Mouse (Mus musculus): ENCODE measurements around the gene Tex26.

Gene Tex26

DNA sequence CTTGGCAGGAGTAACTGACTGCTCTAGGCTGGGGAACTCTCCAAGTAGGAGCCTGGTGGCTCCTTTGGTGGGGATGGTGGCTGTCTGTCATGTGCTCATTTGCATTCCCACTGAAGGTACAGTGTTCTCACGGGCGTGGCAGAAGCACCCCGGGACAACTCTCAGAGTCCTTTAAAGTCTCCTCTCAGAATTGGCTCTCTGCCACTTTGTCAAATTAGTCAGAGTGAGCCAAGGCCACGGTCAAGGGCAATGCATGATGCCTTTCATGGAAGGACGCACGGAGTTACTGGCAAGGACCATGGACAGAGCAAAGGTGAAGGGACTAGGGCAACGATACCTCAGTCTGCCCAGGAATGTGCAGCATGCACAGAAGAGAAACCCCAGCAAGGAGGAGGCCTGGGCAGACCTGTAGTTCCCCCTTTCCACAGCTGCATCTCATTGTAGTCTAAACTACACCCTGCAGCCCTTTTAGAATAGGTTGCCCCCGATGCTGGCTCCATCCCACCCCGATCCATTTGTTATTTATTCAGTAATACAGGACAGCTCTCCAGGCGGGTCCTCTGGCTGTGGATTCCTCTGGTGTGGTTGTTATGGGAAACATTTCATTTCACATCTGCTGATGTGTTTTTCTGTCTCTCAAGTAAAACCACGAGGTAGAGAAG is 49.0 kb downstream of the Tex26 start:
- no peak for DNase-seq (ENCODE audit: low spot score)

GRCm38 (mm10) chr5:149489136-149489535 is 49.7 kb downstream of the Tex26 start:
- no peak for DNase-seq (ENCODE audit: low spot score)

- no peak for DNase-seq (ENCODE audit: low spot score)
Observed at GRCm38 (mm10) chr5:149490275-149490674, 50.8 kb downstream of the Tex26 start.

- no peak for DNase-seq (ENCODE audit: low spot score)
Observed at GRCm38 (mm10) chr5:149495655-149496054, 56.2 kb downstream of the Tex26 start.

- DNase-seq (ENCODE audit: low spot score): no peak
Observed at GRCm38 (mm10) chr5:149496401-149497066, 57.1 kb downstream of the Tex26 start.

DNA sequence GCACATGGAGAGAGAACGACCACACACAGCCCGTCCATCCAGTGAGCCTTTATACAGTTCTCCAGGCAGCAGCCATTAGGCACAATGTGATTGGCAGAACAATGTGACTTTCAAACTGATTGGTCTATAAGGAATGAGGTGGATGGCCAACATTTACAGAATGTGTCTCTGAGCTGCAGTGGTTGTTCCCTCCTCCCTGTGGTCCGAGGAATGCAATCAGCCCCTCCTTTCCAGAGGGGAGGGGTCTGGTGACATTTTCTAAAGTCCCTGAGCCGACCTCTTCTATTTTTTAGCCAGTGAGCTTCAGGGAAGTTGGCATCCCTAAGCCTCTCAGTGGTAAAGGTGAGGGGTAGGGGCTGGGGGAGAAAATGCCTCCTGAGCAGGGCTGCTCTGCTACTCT is 60.5 kb downstream of the Tex26 start:
- DNase-seq (ENCODE audit: low spot score): no peak

DNA sequence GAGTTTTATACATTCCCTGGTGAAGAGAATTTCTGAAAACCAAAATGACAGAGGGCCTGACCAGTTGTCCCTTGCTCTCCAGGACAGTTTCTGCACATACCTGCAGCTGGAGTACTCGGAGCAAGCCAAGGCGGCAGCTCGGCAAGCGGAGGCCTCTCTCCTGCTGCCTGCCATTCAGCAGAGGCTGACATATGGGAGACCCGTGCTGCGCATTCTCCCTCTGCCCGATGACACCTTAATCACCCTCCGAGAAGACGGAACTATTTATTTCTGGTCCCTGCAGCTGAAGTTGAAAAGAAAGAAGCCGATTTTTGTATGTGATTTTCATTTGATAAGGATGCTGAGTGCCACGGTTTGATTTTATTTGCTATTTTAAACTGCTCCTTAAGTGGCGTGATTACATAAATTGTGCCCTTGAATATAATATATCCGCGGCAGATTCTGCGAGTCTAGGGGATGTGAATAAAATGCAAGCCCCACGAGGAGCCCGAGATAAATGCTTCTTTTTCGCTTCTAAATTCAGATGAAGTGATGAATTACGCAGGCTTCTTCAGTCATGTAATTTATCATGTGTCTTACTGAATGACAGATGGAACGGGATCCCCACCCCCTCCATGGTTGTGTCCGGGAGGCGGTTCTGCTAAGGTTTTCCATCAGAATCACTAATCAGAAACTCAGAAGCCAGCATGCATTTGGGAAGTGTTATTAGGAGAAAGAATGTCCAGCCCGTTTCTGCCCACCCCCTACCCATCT is 64.1 kb downstream of the Tex26 start:
- no peak for DNase-seq (ENCODE audit: low spot score)

DNA sequence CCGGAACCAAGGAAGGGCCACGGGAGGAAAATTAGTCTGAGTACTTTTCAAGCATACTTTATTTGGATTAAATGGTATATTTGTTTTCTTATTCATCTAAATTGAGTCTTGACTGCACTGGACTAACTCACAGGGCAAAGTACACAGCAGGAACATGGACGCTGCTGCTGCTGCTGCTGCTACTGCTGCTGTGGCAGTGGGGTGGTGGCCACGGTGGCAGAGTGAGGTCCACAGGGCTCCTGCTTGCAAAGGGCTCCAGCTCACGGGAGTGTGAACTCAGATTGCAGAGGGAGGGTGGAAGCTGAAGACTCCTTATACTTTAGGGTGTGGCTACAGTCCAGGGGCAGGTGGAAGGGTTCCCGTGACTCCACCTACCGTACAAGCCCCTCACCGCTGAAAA is 65.5 kb downstream of the Tex26 start:
- no peak for DNase-seq (ENCODE audit: low spot score)

GRCm38 (mm10) chr5:149506033-149506432 is 66.6 kb downstream of the Tex26 start:
- DNase-seq (ENCODE audit: low spot score): no peak

GRCm38 (mm10) chr5:149508094-149509029 is 68.9 kb downstream of the Tex26 start:
- no peak for DNase-seq (ENCODE audit: low spot score)

DNA sequence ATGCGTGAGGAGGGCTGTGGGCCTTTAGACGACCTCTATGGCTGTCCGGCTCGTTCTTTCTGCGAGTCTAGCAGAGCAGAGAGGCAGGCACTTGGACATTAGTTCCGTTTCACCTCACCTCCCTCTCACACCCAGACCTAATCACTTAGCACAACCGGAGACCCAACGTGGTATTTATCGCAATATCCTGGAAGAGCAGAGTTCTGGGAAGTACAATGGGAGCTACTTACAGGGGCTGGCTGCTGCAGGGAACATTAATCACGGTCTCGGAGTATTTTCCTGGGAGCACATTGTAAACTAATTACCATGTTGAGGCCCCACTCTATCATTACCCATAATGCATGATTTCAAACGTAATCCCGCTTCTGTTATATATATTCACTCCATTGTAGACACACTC is 70.9 kb downstream of the Tex26 start:
- DNase-seq (ENCODE audit: low spot score): no peak

- DNase-seq (ENCODE audit: low spot score): no peak
Observed at GRCm38 (mm10) chr5:149512695-149513094, 73.2 kb downstream of the Tex26 start.

DNA sequence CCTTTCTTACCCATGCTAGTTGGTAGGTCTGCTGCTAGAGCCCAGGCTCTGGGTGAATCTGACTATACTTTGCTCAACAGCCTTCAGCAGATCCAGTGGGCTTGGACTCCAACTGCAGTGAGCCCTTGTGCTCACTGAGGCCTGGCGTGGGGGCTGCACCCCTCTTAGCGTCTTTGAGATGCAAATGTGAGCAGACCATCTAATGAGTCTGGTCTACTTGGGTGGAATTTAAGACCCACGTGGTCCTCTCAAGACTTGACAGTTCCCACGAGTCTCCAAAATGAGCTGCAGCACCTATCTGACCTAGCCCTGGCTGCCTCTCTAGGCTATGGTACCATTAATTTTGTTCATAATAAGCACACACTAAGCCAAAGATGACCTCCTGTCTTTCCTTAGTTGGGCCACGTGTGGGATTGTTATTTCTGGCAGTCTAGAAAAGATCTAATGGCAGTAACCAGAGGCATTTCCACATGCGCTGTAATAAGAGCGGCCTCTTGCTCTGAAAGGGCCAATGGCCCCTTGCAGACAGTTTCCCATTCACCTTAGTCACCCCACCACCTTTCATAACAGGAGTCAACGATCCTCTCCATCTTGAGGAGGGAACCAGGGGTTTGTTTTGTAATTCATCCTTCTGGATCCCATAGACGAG is 74.1 kb downstream of the Tex26 start:
- DNase-seq (ENCODE audit: low spot score): no peak

DNA sequence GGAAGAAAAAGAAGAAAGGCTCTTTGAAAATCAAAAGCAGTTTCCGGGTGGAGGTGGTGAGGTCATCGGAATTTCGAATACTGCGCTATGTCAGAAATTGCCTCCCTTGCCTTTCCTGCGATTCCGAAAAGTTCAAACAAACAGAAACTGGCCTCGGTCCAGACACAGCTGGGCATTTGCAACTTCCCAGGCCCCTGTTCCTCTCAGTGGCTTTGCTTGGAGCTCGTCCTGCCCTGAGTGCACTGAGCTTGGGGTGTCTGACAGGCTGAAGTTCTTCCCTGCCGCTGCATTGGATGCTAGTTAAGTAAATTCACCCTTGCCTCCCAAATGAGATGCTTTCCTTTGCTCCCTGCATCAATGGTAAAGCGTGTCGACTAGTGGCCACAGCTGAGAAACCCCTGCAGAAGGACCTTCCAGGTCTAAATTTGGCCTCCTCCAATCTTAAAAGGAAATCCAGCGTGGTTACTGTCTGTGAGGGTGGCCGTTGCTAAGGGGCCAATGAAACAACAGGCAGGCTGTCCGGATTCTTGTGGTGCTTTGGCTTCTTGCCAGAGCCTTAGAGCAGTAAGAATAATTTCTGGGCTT is 74.7 kb downstream of the Tex26 start:
- peak; percentile 21 for DNase-seq (ENCODE audit: low spot score)

- DNase-seq (ENCODE audit: low spot score): no peak
Observed at GRCm38 (mm10) chr5:149514890-149515289, 75.4 kb downstream of the Tex26 start.

GRCm38 (mm10) chr5:149517116-149517515 is 77.7 kb downstream of the Tex26 start:
- no peak for DNase-seq (ENCODE audit: low spot score)
